Mouse (Mus musculus) MEL (cell line): ENCODE data around the gene Gabbr2. TPM values are rescaled to one million over a fixed set of nuclear protein-coding genes. Genes with fewer than 3 reads are reported as not detected.

Experiments used
- DNase-seq: peaks from one replicate; pipeline ENCODE4 v3.0.0; 2011; ENCODE audit warnings: low read depth, low spot score
- H3K27ac ChIP-seq: 2 replicates; pipeline ENCODE4 v1.5.1; 2012; ENCODE audit warnings: low read depth, mild to moderate bottlenecking, control low read depth, low read length, moderate library complexity; ENCODE audit not compliant: control insufficient read depth
- H3K27me3 ChIP-seq, 2 experiments: fragments of 150-350 bp in 1 of 2; sonication (generic) in 1 of 2; 2 replicates each; pipeline ENCODE4 v1.6.1; 2012; ENCODE audit warnings: low read length in 2 of 2, mild to moderate bottlenecking in 2 of 2, improper control_type of control experiment in 1 of 2, moderate library complexity in 1 of 2; ENCODE audit not compliant: insufficient read depth in 2 of 2, control insufficient read depth in 1 of 2
- H3K36me3 ChIP-seq, 2 experiments: 2 replicates each; pipeline ENCODE4 v1.6.1; 2012 to 2014; ENCODE audit warnings: low read length in 2 of 2, improper control_type of control experiment in 1 of 2, inconsistent platforms in 1 of 2, mild to moderate bottlenecking in 1 of 2; ENCODE audit not compliant: insufficient read depth in 2 of 2, control insufficient read depth in 1 of 2
- H3K4me1 ChIP-seq, 2 experiments: fragments of 150-350 bp in 1 of 2; sonication (generic) in 1 of 2; 2 replicates each; pipeline ENCODE4 v1.6.1; 2012; ENCODE audit warnings: low read length in 2 of 2, improper control_type of control experiment in 1 of 2, mild to moderate bottlenecking in 1 of 2; ENCODE audit not compliant: insufficient read depth in 2 of 2, control insufficient read depth in 1 of 2
- H3K4me3 ChIP-seq, 2 experiments: fragments of 150-350 bp in 1 of 2; sonication (generic) in 1 of 2; 2 replicates each; pipeline ENCODE4 v1.5.1; 2012; ENCODE audit warnings: low read depth in 2 of 2, low read length in 2 of 2, mild to moderate bottlenecking in 2 of 2, moderate library complexity in 2 of 2, control low read depth in 1 of 2, improper control_type of control experiment in 1 of 2; ENCODE audit not compliant: control insufficient read depth in 1 of 2, insufficient read depth in 1 of 2
- H3K79me2 ChIP-seq: 2 replicates; pipeline ENCODE4 v1.6.1; 2012; ENCODE audit warnings: mild to moderate bottlenecking, low read length, moderate library complexity; ENCODE audit not compliant: control insufficient read depth, poor library complexity, insufficient read depth
- H3K9ac ChIP-seq: 2 replicates; pipeline ENCODE4 v1.6.1; 2012; ENCODE audit warnings: low read depth, mild to moderate bottlenecking, control low read depth, low read length, moderate library complexity; ENCODE audit not compliant: control insufficient read depth, poor library complexity, severe bottlenecking
- H3K9me3 ChIP-seq: fragments of 150-350 bp; sonication (generic); replicated peaks from 2 replicates; pipeline ENCODE4 v1.6.1; 2012; ENCODE audit warnings: mild to moderate bottlenecking, low read length, improper control_type of control experiment, moderate library complexity; ENCODE audit not compliant: insufficient read depth
- BHLHE40 ChIP-seq: IDR thresholded peaks from 2 replicates; pipeline ENCODE4 v1.6.1; 2012; ENCODE audit warnings: low read depth, mild to moderate bottlenecking, inconsistent platforms, low read length, improper control_type of control experiment, borderline replicate concordance
- CHD1 ChIP-seq: IDR thresholded peaks from 2 replicates; pipeline ENCODE4 v1.6.1; 2012; ENCODE audit warnings: low read depth, mild to moderate bottlenecking, inconsistent platforms, low read length, improper control_type of control experiment
- CTCF ChIP-seq, 3 experiments: IDR thresholded peaks in 2 of 3; conservative IDR thresholded peaks in 1 of 3; 2 replicates each; pipeline ENCODE4 v1.5.1; 2011 to 2012; ENCODE audit warnings: low read length in 3 of 3, low read depth in 2 of 3, mild to moderate bottlenecking in 2 of 3, improper control_type of control experiment in 1 of 3, inconsistent platforms in 1 of 3, mixed read lengths in 1 of 3, moderate library complexity in 1 of 3; ENCODE audit not compliant: control insufficient read depth in 1 of 3, insufficient read depth in 1 of 3, poor library complexity in 1 of 3, severe bottlenecking in 1 of 3
- E2F4 ChIP-seq: IDR thresholded peaks from 2 replicates; pipeline ENCODE4 v1.6.1; 2011; ENCODE audit warnings: low read depth, low read length, improper control_type of control experiment, borderline replicate concordance
- ELF1 ChIP-seq: IDR thresholded peaks from 2 replicates; pipeline ENCODE4 v1.6.1; 2014; ENCODE audit warnings: low read depth, mild to moderate bottlenecking, inconsistent platforms, low read length, improper control_type of control experiment, moderate library complexity
- GABPA ChIP-seq: IDR thresholded peaks from 2 replicates; pipeline ENCODE4 v1.6.1; 2012; ENCODE audit warnings: low read depth, mild to moderate bottlenecking, inconsistent platforms, low read length, improper control_type of control experiment, moderate library complexity
- HCFC1 ChIP-seq: IDR thresholded peaks from 2 replicates; pipeline ENCODE4 v1.6.1; 2012; ENCODE audit warnings: low read depth, mild to moderate bottlenecking, inconsistent platforms, low read length, improper control_type of control experiment, moderate library complexity
- JUND ChIP-seq: IDR thresholded peaks from 2 replicates; pipeline ENCODE4 v1.6.1; 2011; ENCODE audit warnings: low read depth, mild to moderate bottlenecking, improper control_type of control experiment, low read length
- KAT2A ChIP-seq: conservative IDR thresholded peaks from 2 replicates; pipeline ENCODE4 v1.6.1; 2012; ENCODE audit warnings: low read depth, low read length, improper control_type of control experiment, inconsistent platforms
- MAFK ChIP-seq: IDR thresholded peaks from 2 replicates; pipeline ENCODE4 v1.6.1; 2011; ENCODE audit warnings: low read depth, mild to moderate bottlenecking, low read length, improper control_type of control experiment, borderline replicate concordance
- MAZ ChIP-seq: IDR thresholded peaks from 2 replicates; pipeline ENCODE4 v1.6.1; 2012; ENCODE audit warnings: low read depth, mild to moderate bottlenecking, inconsistent platforms, low read length, improper control_type of control experiment
- MEF2A ChIP-seq: IDR thresholded peaks from 2 replicates; pipeline ENCODE4 v1.6.1; 2014; ENCODE audit warnings: low read depth, mild to moderate bottlenecking, inconsistent platforms, low read length, improper control_type of control experiment; ENCODE audit not compliant: poor library complexity, insufficient replicate concordance, severe bottlenecking; ENCODE audit errors: extremely low read depth
- MXI1 ChIP-seq: IDR thresholded peaks from 2 replicates; pipeline ENCODE4 v1.6.1; 2011; ENCODE audit warnings: mild to moderate bottlenecking, low read depth, low read length, improper control_type of control experiment
- NELFE ChIP-seq: IDR thresholded peaks from 2 replicates; pipeline ENCODE4 v1.6.1; 2011; ENCODE audit warnings: low read depth, low read length, improper control_type of control experiment
- NRF1 ChIP-seq: IDR thresholded peaks from 2 replicates; pipeline ENCODE4 v1.6.1; 2014; ENCODE audit warnings: low read depth, mild to moderate bottlenecking, inconsistent platforms, low read length, improper control_type of control experiment, moderate library complexity; ENCODE audit not compliant: poor library complexity, insufficient read depth, severe bottlenecking
- POLR2AphosphoS5 ChIP-seq: IDR thresholded peaks from 2 replicates; pipeline ENCODE4 v1.6.1; 2012; ENCODE audit warnings: low read depth, borderline replicate concordance, mild to moderate bottlenecking, inconsistent platforms, low read length, moderate library complexity, mixed read lengths
- RAD21 ChIP-seq: IDR thresholded peaks from 2 replicates; pipeline ENCODE4 v1.6.1; 2011; ENCODE audit warnings: mild to moderate bottlenecking, low read depth, low read length, improper control_type of control experiment
- RCOR1 ChIP-seq: IDR thresholded peaks from 2 replicates; pipeline ENCODE4 v1.6.1; 2012; ENCODE audit warnings: low read depth, mild to moderate bottlenecking, inconsistent platforms, low read length, improper control_type of control experiment
- TAL1 ChIP-seq: IDR thresholded peaks from 2 replicates; pipeline ENCODE4 v1.6.1; 2012; ENCODE audit warnings: mild to moderate bottlenecking, inconsistent platforms, low read length, moderate library complexity, mixed read lengths
- TBP ChIP-seq: IDR thresholded peaks from 2 replicates; pipeline ENCODE4 v1.8.0; 2011; ENCODE audit warnings: low read depth, low read length, improper control_type of control experiment
- TCF12 ChIP-seq: IDR thresholded peaks from 2 replicates; pipeline ENCODE4 v1.6.1; 2014; ENCODE audit warnings: low read depth, mild to moderate bottlenecking, inconsistent platforms, low read length, improper control_type of control experiment, moderate library complexity
- UBTF ChIP-seq: IDR thresholded peaks from 2 replicates; pipeline ENCODE4 v1.6.1; 2012; ENCODE audit warnings: low read depth, mild to moderate bottlenecking, inconsistent platforms, low read length, improper control_type of control experiment, moderate library complexity, borderline replicate concordance; ENCODE audit not compliant: insufficient read depth
- USF1 ChIP-seq: IDR thresholded peaks from 2 replicates; pipeline ENCODE4 v1.6.1; 2014; ENCODE audit warnings: low read depth, mild to moderate bottlenecking, inconsistent platforms, low read length, improper control_type of control experiment, moderate library complexity
- USF2 ChIP-seq, 2 experiments: IDR thresholded peaks; 2 replicates each; pipeline ENCODE4 v1.6.1; 2011 to 2012; ENCODE audit warnings: improper control_type of control experiment in 2 of 2, low read length in 2 of 2, borderline replicate concordance in 1 of 2, inconsistent platforms in 1 of 2, low read depth in 1 of 2, mild to moderate bottlenecking in 1 of 2; ENCODE audit not compliant: insufficient read depth in 1 of 2
- ZC3H11A ChIP-seq: IDR thresholded peaks from 2 replicates; pipeline ENCODE4 v1.6.1; 2012; ENCODE audit warnings: low read depth, mild to moderate bottlenecking, inconsistent platforms, low read length, improper control_type of control experiment
- ZKSCAN1 ChIP-seq: IDR thresholded peaks from 2 replicates; pipeline ENCODE4 v1.6.1; 2012; ENCODE audit warnings: low read depth, mild to moderate bottlenecking, inconsistent platforms, low read length, improper control_type of control experiment, moderate library complexity
- polyA plus RNA-seq, 2 experiments: library from polyadenylated mRNA; stranded (reverse) in 1 of 2; unstranded in 1 of 2; fragments of >175 nt in 1 of 2; fragments of >200 nt in 1 of 2; gene quantifications; 2 replicates each; pipeline versions ENCODE4 v1.2.1 to v1.2.4; 2012; ENCODE audit warnings: low replicate concordance in 2 of 2, low read depth in 1 of 2; ENCODE audit not compliant: insufficient read length in 2 of 2, insufficient read depth in 1 of 2, missing spikeins in 1 of 2
- total RNA-seq: library from RNA; depleted of rRNA; stranded (reverse); fragments of 300-350 nt; gene quantifications from 2 replicates; pipeline ENCODE4 v1.2.3, GENCODE M21; 2012

The Gabbr2 gene
- total and polyA plus RNA-seq, 3 experiments = not detected

GRCm38 (mm10) chr4:46856145-46856544 lies 135.5 kb downstream of the Gabbr2 start:
- Histone ChIP-seq H3K9ac (peak overlapping the region; percentile 78), H3K4me3 (peak overlapping the region; percentile 60 to 76), H3K9me3 (no peaks in the 10 kb centered on the region), H3K27me3 (no peaks in the 10 kb centered on the region), H3K27ac (peak overlapping the region; percentile 84; the same call in 1 of the 2 replicates)
- peak; percentile 39 for DNase-seq
- TF ChIP-seq USF2 (IDR thresholded peaks at IDR 0.05; ENCODE audit: borderline replicate concordance in 1 of 2, insufficient read depth in 1 of 2, low read depth in 1 of 2, low read length in 2 of 2) (no peak), NELFE (no peak), ZKSCAN1 (no peak), USF1 (peak; percentile 79), MEF2A (no peak), CTCF (IDR thresholded peaks at IDR 0.05 in 2 of 3, conservative IDR thresholded peaks at IDR 0.05 in 1 of 3; ENCODE audit: control insufficient read depth in 1 of 3, insufficient read depth in 1 of 3, low read depth in 2 of 3, low read length in 3 of 3, poor library complexity in 1 of 3, severe bottlenecking in 1 of 3) (no peak), MXI1 (0 out of 2 replicates have a peak, but pooled peaks have one; percentile 40)
- TF ChIP-seq, all 39 proteins: peak for 2
- H3K36me3 ChIP-seq = peaks cover 0 to 27% of the 10 kb centered on the region in 2 experiments; a peak in 2 of 4 replicates
- H3K4me1 ChIP-seq = peaks cover 14 to 24% of the 10 kb centered on the region in 2 experiments
- H3K79me2 ChIP-seq = peaks cover 19% of the 10 kb centered on the region

- H3K4me1 ChIP-seq = peaks cover 14 to 24% of the 10 kb centered on the region in 2 experiments
- peak; percentile 80 for DNase-seq
- no peaks in the 10 kb centered on the region for H3K27me3 ChIP-seq
- peak overlapping the region; percentile 84 for H3K27ac ChIP-seq
- H3K4me3 ChIP-seq = peak overlapping the region; percentile 60 to 76
- H3K9ac ChIP-seq = peak overlapping the region; percentile 78
- peaks cover 0 to 27% of the 10 kb centered on the region in 2 experiments; a peak in 2 of 4 replicates for H3K36me3 ChIP-seq
- peaks cover 19% of the 10 kb centered on the region for H3K79me2 ChIP-seq
- no peaks in the 10 kb centered on the region for H3K9me3 ChIP-seq
- no peak for TF ChIP-seq USF1
- TF ChIP-seq TCF12 = no peak; the same call in 1 of the 2 replicates
- TF ChIP-seq MEF2A = no peak
- no peak for TF ChIP-seq MAZ
- TF ChIP-seq TAL1 = no peak
- TF ChIP-seq ELF1 = no peak
- no peak for TF ChIP-seq MAFK
- TF ChIP-seq UBTF = no peak
- TF ChIP-seq POLR2AphosphoS5 = no peak
- peak; percentile 83 for TF ChIP-seq NRF1
- TF ChIP-seq E2F4 = no peak
- no peak for TF ChIP-seq USF2 (IDR thresholded peaks at IDR 0.05; ENCODE audit: borderline replicate concordance in 1 of 2, insufficient read depth in 1 of 2, low read depth in 1 of 2, low read length in 2 of 2)
- no peak for TF ChIP-seq JUND
- no peak for TF ChIP-seq RAD21
- TF ChIP-seq ZKSCAN1 = no peak
- no peak; the same call in 1 of the 2 replicates for TF ChIP-seq CHD1
- no peak for TF ChIP-seq GABPA
- TF ChIP-seq KAT2A = no peak
- TF ChIP-seq CTCF (IDR thresholded peaks at IDR 0.05 in 2 of 3, conservative IDR thresholded peaks at IDR 0.05 in 1 of 3; ENCODE audit: control insufficient read depth in 1 of 3, insufficient read depth in 1 of 3, low read depth in 2 of 3, low read length in 3 of 3, poor library complexity in 1 of 3, severe bottlenecking in 1 of 3) = peak in 2 of 3 experiments; percentile 16 to 33; a peak in 2 of 6 replicates
- no peak for TF ChIP-seq TBP
- 0 out of 2 replicates have a peak, but pooled peaks have one; percentile 38 for TF ChIP-seq RCOR1
- TF ChIP-seq BHLHE40 = peak; percentile 62
- TF ChIP-seq ZC3H11A = no peak
- TF ChIP-seq HCFC1 = peak; percentile 54; the same call in 1 of the 2 replicates
- peak; percentile 56 for TF ChIP-seq NELFE
Measured at GRCm38 (mm10) chr4:46854686-46855385, 136.8 kb downstream of the Gabbr2 start.
